Mouse (Mus musculus) limb, embryonic 12.5 days (tissue): Measurements from ENCODE around the gene Emilin2. TPM values are rescaled to one million over a fixed set of nuclear protein-coding genes. Genes with fewer than 3 reads are reported as not detected.

ENCODE experiments used
- ATAC-seq: fragments of 200-750 bp; cut with Nextera tagmentation; 2 replicates; pipeline ENCODE4 v1.8.0; 2017; ENCODE audit warnings: low read depth, moderate TSS enrichment; ENCODE audit not compliant: insufficient number of reproducible peaks, insufficient read depth, low FRiP score, low TSS enrichment
- H3K27ac ChIP-seq: fragments of 300-500 bp; sonication (generic); 2 replicates; pipeline ENCODE4 v1.5.1; 2016; ENCODE audit warnings: mild to moderate bottlenecking, moderate library complexity
- H3K27me3 ChIP-seq: fragments of 300-500 bp; sonication (generic); 2 replicates; pipeline ENCODE4 v1.6.1; 2016; ENCODE audit warnings: mild to moderate bottlenecking, moderate library complexity
- H3K36me3 ChIP-seq: fragments of 300-500 bp; sonication (generic); 2 replicates; pipeline ENCODE4 v1.6.1; 2016; ENCODE audit warnings: mild to moderate bottlenecking, moderate library complexity
- H3K4me1 ChIP-seq: fragments of 300-500 bp; sonication (generic); replicated peaks from 2 replicates; pipeline ENCODE4 v1.6.1; 2016
- H3K4me2 ChIP-seq: fragments of 300-500 bp; sonication (generic); 2 replicates; pipeline ENCODE4 v1.6.1; 2016; ENCODE audit warnings: mild to moderate bottlenecking, moderate library complexity
- H3K4me3 ChIP-seq: fragments of 300-500 bp; sonication (generic); replicated peaks from 2 replicates; pipeline ENCODE4 v1.5.1; 2016; ENCODE audit warnings: mild to moderate bottlenecking
- H3K9ac ChIP-seq: fragments of 300-500 bp; sonication (generic); replicated peaks from 2 replicates; pipeline ENCODE4 v1.6.1; 2016; ENCODE audit warnings: mild to moderate bottlenecking, moderate library complexity
- H3K9me3 ChIP-seq: fragments of 300-500 bp; sonication (generic); 2 replicates; pipeline ENCODE4 v1.6.1; 2016; ENCODE audit warnings: mild to moderate bottlenecking, moderate library complexity
- WGBS: fragments of 180-500 bp; shearing (Covaris S2); methylation state at CpG from one replicate; pipeline ENCODE4 v1.1.7; 2016; 5-methylcytosine and 5-hydroxymethylcytosine counted together
- polyA plus RNA-seq: library from polyadenylated mRNA; unstranded; fragments of >200 nt; fragmentation: Nextera tagmentation; extraction: Ambion mirVana; gene quantifications from 2 replicates; pipeline ENCODE4 v1.2.1, GENCODE M21; 2016

The Emilin2 gene
- polyA plus RNA-seq, 1 experiment from 2014 or later = 22.9 TPM

GRCm38 (mm10) chr17:71213666-71214065, 98.1 kb downstream of the Emilin2 start:
- Histone ChIP-seq H3K27me3 (no peaks in the 10 kb centered on the region), H3K9ac (no peak overlapping the region), H3K4me2 (no peak overlapping the region), H3K4me1 (peaks cover 45% of the 10 kb centered on the region), H3K36me3 (peaks cover 15% of the 10 kb centered on the region), H3K27ac (peak overlapping the region; percentile 25; the same call in 1 of the 2 replicates), H3K9me3 (no peaks in the 10 kb centered on the region), H3K4me3 (no peak overlapping the region)
- ATAC-seq = 0 out of 2 replicates have a peak, but pooled peaks have one; percentile 60
- WGBS = 60% methylated on average over 1 of the region's 1 CpGs

- Histone ChIP-seq H3K27ac (peak overlapping the region; percentile 88), H3K27me3 (no peaks in the 10 kb centered on the region)
- peak; percentile 55; the same call in 1 of the 2 replicates for ATAC-seq
Observed at GRCm38 (mm10) chr17:71211962-71212646, 99.7 kb downstream of the Emilin2 start.

GRCm38 (mm10) chr17:71209936-71210335, 101.8 kb downstream of the Emilin2 start:
- Histone ChIP-seq H3K9ac (no peak overlapping the region), H3K4me3 (no peak overlapping the region), H3K27ac (no peak overlapping the region), H3K36me3 (no peaks in the 10 kb centered on the region), H3K4me2 (no peak overlapping the region), H3K4me1 (peaks cover 46% of the 10 kb centered on the region), H3K27me3 (no peaks in the 10 kb centered on the region), H3K9me3 (0 out of 2 replicates have a peak, but pooled peaks cover 8% of the 10 kb centered on the region)
- WGBS = 77% methylated on average over 3 of the region's 3 CpGs
- no peak for ATAC-seq

More at GRCm38 (mm10) chr17:71211962-71212646, 99.7 kb downstream of the Emilin2 start:
- H3K4me2 ChIP-seq = peak overlapping the region; percentile 21
- H3K4me3 ChIP-seq = no peak overlapping the region
- peaks cover 3% of the 10 kb centered on the region; the same call in 1 of the 2 replicates for H3K36me3 ChIP-seq
- H3K9me3 ChIP-seq = 0 out of 2 replicates have a peak, but pooled peaks cover 8% of the 10 kb centered on the region
- H3K4me1 ChIP-seq = peaks cover 45% of the 10 kb centered on the region
- WGBS = 65% methylated on average over 6 of the region's 6 CpGs
- no peak overlapping the region for H3K9ac ChIP-seq

GRCm38 (mm10) chr17:71208921-71209320, 102.9 kb downstream of the Emilin2 start:
- H3K9ac ChIP-seq = no peak overlapping the region
- peaks cover 46% of the 10 kb centered on the region for H3K4me1 ChIP-seq
- H3K9me3 ChIP-seq = 0 out of 2 replicates have a peak, but pooled peaks cover 8% of the 10 kb centered on the region
- ATAC-seq = no peak
- no peak overlapping the region for H3K4me3 ChIP-seq
- H3K36me3 ChIP-seq = no peaks in the 10 kb centered on the region
- H3K4me2 ChIP-seq = no peak overlapping the region
- H3K27ac ChIP-seq = no peak overlapping the region
- WGBS = 74% methylated on average over 1 of the region's 1 CpGs
- no peaks in the 10 kb centered on the region for H3K27me3 ChIP-seq

GRCm38 (mm10) chr17:71208376-71208775, 103.4 kb downstream of the Emilin2 start:
- no peak for ATAC-seq
- Histone ChIP-seq H3K9me3 (0 out of 2 replicates have a peak, but pooled peaks cover 8% of the 10 kb centered on the region), H3K27me3 (no peaks in the 10 kb centered on the region), H3K27ac (no peak overlapping the region), H3K4me2 (no peak overlapping the region), H3K9ac (no peak overlapping the region), H3K4me3 (no peak overlapping the region), H3K4me1 (peaks cover 42% of the 10 kb centered on the region), H3K36me3 (no peaks in the 10 kb centered on the region)
- WGBS = 100% methylated on average over 1 of the region's 1 CpGs

GRCm38 (mm10) chr17:71207268-71207667, 104.5 kb downstream of the Emilin2 start:
- no peak overlapping the region for H3K4me3 ChIP-seq
- H3K27me3 ChIP-seq = no peaks in the 10 kb centered on the region
- no peak overlapping the region for H3K9ac ChIP-seq
- peaks cover 43% of the 10 kb centered on the region for H3K4me1 ChIP-seq
- over 99% methylated on average over 3 of the region's 3 CpGs for WGBS
- H3K4me2 ChIP-seq = no peak overlapping the region
- 0 out of 2 replicates have a peak, but pooled peaks cover 8% of the 10 kb centered on the region for H3K9me3 ChIP-seq
- ATAC-seq = no peak
- H3K36me3 ChIP-seq = no peaks in the 10 kb centered on the region
- H3K27ac ChIP-seq = no peak overlapping the region

- Histone ChIP-seq H3K27ac (no peak overlapping the region), H3K9me3 (0 out of 2 replicates have a peak, but pooled peaks cover 8% of the 10 kb centered on the region), H3K36me3 (no peaks in the 10 kb centered on the region), H3K9ac (no peak overlapping the region), H3K4me2 (no peak overlapping the region), H3K4me1 (peaks cover 41% of the 10 kb centered on the region), H3K4me3 (no peak overlapping the region), H3K27me3 (no peaks in the 10 kb centered on the region)
- WGBS = 63% methylated on average over 12 of the region's 12 CpGs
- ATAC-seq = no peak
Observed at GRCm38 (mm10) chr17:71206136-71206893, 105.5 kb downstream of the Emilin2 start.

GRCm38 (mm10) chr17:71204809-71205091, 107.0 kb downstream of the Emilin2 start:
- no peak for ATAC-seq
- 85% methylated on average over 6 of the region's 6 CpGs for WGBS
- H3K27ac ChIP-seq = no peak overlapping the region
- H3K27me3 ChIP-seq = no peaks in the 10 kb centered on the region
- H3K9ac ChIP-seq = no peak overlapping the region
- H3K4me2 ChIP-seq = no peak overlapping the region
- no peak overlapping the region for H3K4me3 ChIP-seq
- no peaks in the 10 kb centered on the region for H3K36me3 ChIP-seq
- H3K9me3 ChIP-seq = 0 out of 2 replicates have a peak, but pooled peaks cover 8% of the 10 kb centered on the region
- H3K4me1 ChIP-seq = peaks cover 31% of the 10 kb centered on the region

GRCm38 (mm10) chr17:71203998-71204808, 107.6 kb downstream of the Emilin2 start:
- no peak overlapping the region for H3K9ac ChIP-seq
- H3K4me1 ChIP-seq = peaks cover 31% of the 10 kb centered on the region
- no peak overlapping the region for H3K4me2 ChIP-seq
- no peak for ATAC-seq
- no peak overlapping the region for H3K27ac ChIP-seq
- no peaks in the 10 kb centered on the region for H3K36me3 ChIP-seq
- 89% methylated on average over 9 of the region's 9 CpGs for WGBS
- H3K27me3 ChIP-seq = no peaks in the 10 kb centered on the region
- 0 out of 2 replicates have a peak, but pooled peaks cover 8% of the 10 kb centered on the region for H3K9me3 ChIP-seq
- no peak overlapping the region for H3K4me3 ChIP-seq
